Mouse (Mus musculus): ENCODE measurements around the gene Gtf2a1. TPM values are rescaled to one million over a fixed set of nuclear protein-coding genes. Genes with fewer than 3 reads are reported as not detected.

Gene Gtf2a1
- 64.6 and 68.9 TPM in 2 replicates for polyA plus RNA-seq (2014; fragmentation: Nextera tagmentation; extraction: Ambion mirVana)

GRCm38 (mm10) chr12:91589847-91590690 lies at the start of gene Gtf2a1:
TSS of gene Gtf2a1 (minus strand) at chr12:91590487.
- Histone ChIP-seq H3K27me3 (ENCODE audit: control insufficient read depth, insufficient read depth, low read length) (no peaks in the 10 kb centered on the region), H3K4me3 (replicated peaks; ENCODE audit: low read depth, low read length) (peak within 1 kb of the TSS; percentile 86), H3K4me1 (ENCODE audit: control insufficient read depth, insufficient read depth, low read length) (peaks cover 17% of the 10 kb centered on the region), H3K9ac (replicated peaks; ENCODE audit: low read length) (peak within 1 kb of the TSS; percentile 100), H3K27ac (replicated peaks; ENCODE audit: low read depth, low read length) (peak within 1 kb of the TSS; percentile 100), H3K36me3 (ENCODE audit: control insufficient read depth, insufficient read depth, low read length) (peaks cover 6% of the 10 kb centered on the region), H3K9me3 (ENCODE audit: control insufficient read depth, low read length) (no peaks in the 10 kb centered on the region), H3K4me2 (ENCODE audit: low read length) (peak within 1 kb of the TSS; percentile 73)
- ATAC-seq (ENCODE audit: low FRiP score, low TSS enrichment) (peak; percentile 90), DNase-seq (peak; percentile 99)
- under 1% methylated on average over 84 of the region's 99 CpGs for WGBS

GRCm38 (mm10) chr12:91638351-91638750 lies 48.1 kb upstream of the Gtf2a1 start:
- no peaks in the 10 kb centered on the region for H3K9me3 ChIP-seq (ENCODE audit: control insufficient read depth, low read length)
- DNase-seq (peak; percentile 28), ATAC-seq (ENCODE audit: low FRiP score, low TSS enrichment) (no peak)
- H3K4me1 ChIP-seq (ENCODE audit: control insufficient read depth, insufficient read depth, low read length), result peaks cover 16% of the 10 kb centered on the region
- WGBS, result 83% methylated on average over 3 of the region's 3 CpGs
- H3K36me3 ChIP-seq (ENCODE audit: control insufficient read depth, insufficient read depth, low read length), result no peaks in the 10 kb centered on the region
- H3K9ac ChIP-seq (replicated peaks; ENCODE audit: low read length), result no peak overlapping the region
- no peak overlapping the region for H3K27ac ChIP-seq (replicated peaks; ENCODE audit: low read depth, low read length)
- H3K4me2 ChIP-seq (ENCODE audit: low read length), result no peak overlapping the region
- H3K27me3 ChIP-seq (ENCODE audit: control insufficient read depth, insufficient read depth, low read length), result no peaks in the 10 kb centered on the region
- no peak overlapping the region for H3K4me3 ChIP-seq (replicated peaks; ENCODE audit: low read depth, low read length)

GRCm38 (mm10) chr12:91637136-91637909 lies 47.0 kb upstream of the Gtf2a1 start:
- peaks cover 11% of the 10 kb centered on the region for H3K4me1 ChIP-seq (ENCODE audit: control insufficient read depth, insufficient read depth, low read length)
- H3K4me3 ChIP-seq (replicated peaks; ENCODE audit: low read depth, low read length), result no peak overlapping the region
- ATAC-seq (ENCODE audit: low FRiP score, low TSS enrichment), result no peak
- no peaks in the 10 kb centered on the region for H3K27me3 ChIP-seq (ENCODE audit: control insufficient read depth, insufficient read depth, low read length)
- H3K27ac ChIP-seq (replicated peaks; ENCODE audit: low read depth, low read length), result no peak overlapping the region
- H3K4me2 ChIP-seq (ENCODE audit: low read length), result no peak overlapping the region
- no peaks in the 10 kb centered on the region for H3K36me3 ChIP-seq (ENCODE audit: control insufficient read depth, insufficient read depth, low read length)
- 77% methylated on average over 12 of the region's 12 CpGs for WGBS
- no peaks in the 10 kb centered on the region for H3K9me3 ChIP-seq (ENCODE audit: control insufficient read depth, low read length)
- H3K9ac ChIP-seq (replicated peaks; ENCODE audit: low read length), result no peak overlapping the region
- no peak for DNase-seq

GRCm38 (mm10) chr12:91626482-91626881 lies 36.2 kb upstream of the Gtf2a1 start:
- Histone ChIP-seq H3K4me3 (replicated peaks; ENCODE audit: low read depth, low read length) (no peak overlapping the region), H3K4me1 (ENCODE audit: control insufficient read depth, insufficient read depth, low read length) (no peaks in the 10 kb centered on the region), H3K4me2 (ENCODE audit: low read length) (no peak overlapping the region), H3K27me3 (ENCODE audit: control insufficient read depth, insufficient read depth, low read length) (no peaks in the 10 kb centered on the region), H3K27ac (replicated peaks; ENCODE audit: low read depth, low read length) (no peak overlapping the region), H3K9ac (replicated peaks; ENCODE audit: low read length) (no peak overlapping the region), H3K9me3 (ENCODE audit: control insufficient read depth, low read length) (0 out of 2 replicates have a peak, but pooled peaks cover 6% of the 10 kb centered on the region), H3K36me3 (ENCODE audit: control insufficient read depth, insufficient read depth, low read length) (no peaks in the 10 kb centered on the region)
- DNase-seq, result no peak
- WGBS, result 80% methylated on average over 5 of the region's 5 CpGs
- ATAC-seq (ENCODE audit: low FRiP score, low TSS enrichment), result no peak

- Histone ChIP-seq H3K36me3 (ENCODE audit: control insufficient read depth, insufficient read depth, low read length) (no peaks in the 10 kb centered on the region), H3K9ac (replicated peaks; ENCODE audit: low read length) (no peak overlapping the region), H3K4me3 (replicated peaks; ENCODE audit: low read depth, low read length) (no peak overlapping the region), H3K4me1 (ENCODE audit: control insufficient read depth, insufficient read depth, low read length) (no peaks in the 10 kb centered on the region), H3K27ac (replicated peaks; ENCODE audit: low read depth, low read length) (no peak overlapping the region), H3K9me3 (ENCODE audit: control insufficient read depth, low read length) (0 out of 2 replicates have a peak, but pooled peaks cover 6% of the 10 kb centered on the region), H3K27me3 (ENCODE audit: control insufficient read depth, insufficient read depth, low read length) (no peaks in the 10 kb centered on the region), H3K4me2 (ENCODE audit: low read length) (no peak overlapping the region)
- WGBS, result 86% methylated on average over 1 of the region's 1 CpGs
- ATAC-seq (ENCODE audit: low FRiP score, low TSS enrichment), result no peak
- DNase-seq, result peak; percentile 8
Observed at GRCm38 (mm10) chr12:91625013-91625412, 34.7 kb upstream of the Gtf2a1 start.

GRCm38 (mm10) chr12:91609425-91609824 lies 19.1 kb upstream of the Gtf2a1 start:
- no peak overlapping the region for H3K4me3 ChIP-seq (replicated peaks; ENCODE audit: low read depth, low read length)
- H3K9ac ChIP-seq (replicated peaks; ENCODE audit: low read length), result no peak overlapping the region
- no peaks in the 10 kb centered on the region for H3K4me1 ChIP-seq (ENCODE audit: control insufficient read depth, insufficient read depth, low read length)
- peak; percentile 51 for DNase-seq
- no peaks in the 10 kb centered on the region for H3K27me3 ChIP-seq (ENCODE audit: control insufficient read depth, insufficient read depth, low read length)
- H3K36me3 ChIP-seq (ENCODE audit: control insufficient read depth, insufficient read depth, low read length), result no peaks in the 10 kb centered on the region
- no peak overlapping the region for H3K27ac ChIP-seq (replicated peaks; ENCODE audit: low read depth, low read length)
- no peak overlapping the region for H3K4me2 ChIP-seq (ENCODE audit: low read length)
- no peak for ATAC-seq (ENCODE audit: low FRiP score, low TSS enrichment)
- WGBS, result 71% methylated on average over 5 of the region's 5 CpGs
- no peaks in the 10 kb centered on the region for H3K9me3 ChIP-seq (ENCODE audit: control insufficient read depth, low read length)

GRCm38 (mm10) chr12:91607678-91608077 lies 17.4 kb upstream of the Gtf2a1 start:
- no peak for ATAC-seq (ENCODE audit: low FRiP score, low TSS enrichment)

GRCm38 (mm10) chr12:91606651-91607050 lies 16.4 kb upstream of the Gtf2a1 start:
- Histone ChIP-seq H3K9ac (replicated peaks; ENCODE audit: low read length) (no peak overlapping the region), H3K4me3 (replicated peaks; ENCODE audit: low read depth, low read length) (no peak overlapping the region), H3K4me2 (ENCODE audit: low read length) (no peak overlapping the region), H3K27ac (replicated peaks; ENCODE audit: low read depth, low read length) (no peak overlapping the region), H3K9me3 (ENCODE audit: control insufficient read depth, low read length) (no peaks in the 10 kb centered on the region), H3K4me1 (ENCODE audit: control insufficient read depth, insufficient read depth, low read length) (no peaks in the 10 kb centered on the region), H3K36me3 (ENCODE audit: control insufficient read depth, insufficient read depth, low read length) (no peaks in the 10 kb centered on the region), H3K27me3 (ENCODE audit: control insufficient read depth, insufficient read depth, low read length) (no peaks in the 10 kb centered on the region)
- ATAC-seq (ENCODE audit: low FRiP score, low TSS enrichment) (no peak), DNase-seq (no peak)
- 87% methylated on average over 13 of the region's 13 CpGs for WGBS

More at GRCm38 (mm10) chr12:91607678-91608077, 17.4 kb upstream of the Gtf2a1 start:
- Histone ChIP-seq H3K4me3 (replicated peaks; ENCODE audit: low read depth, low read length) (no peak overlapping the region), H3K27ac (replicated peaks; ENCODE audit: low read depth, low read length) (no peak overlapping the region), H3K4me2 (ENCODE audit: low read length) (no peak overlapping the region), H3K9ac (replicated peaks; ENCODE audit: low read length) (no peak overlapping the region), H3K36me3 (ENCODE audit: control insufficient read depth, insufficient read depth, low read length) (no peaks in the 10 kb centered on the region), H3K27me3 (ENCODE audit: control insufficient read depth, insufficient read depth, low read length) (no peaks in the 10 kb centered on the region), H3K4me1 (ENCODE audit: control insufficient read depth, insufficient read depth, low read length) (no peaks in the 10 kb centered on the region), H3K9me3 (ENCODE audit: control insufficient read depth, low read length) (no peaks in the 10 kb centered on the region)
- 18% methylated on average over 7 of the region's 7 CpGs for WGBS
- peak; percentile 34 for DNase-seq
